Mouse (Mus musculus) limb, embryonic 14.5 days (tissue): Measurements from ENCODE around the gene Dnajc21. TPM values are rescaled to one million over a fixed set of nuclear protein-coding genes. Genes with fewer than 3 reads are reported as not detected.

ENCODE experiments used
- ATAC-seq: fragments of 200-750 bp; cut with Nextera tagmentation; 2 replicates; pipeline ENCODE4 v1.8.0; 2017; ENCODE audit warnings: low read depth, moderate number of reproducible peaks, moderate TSS enrichment; ENCODE audit not compliant: low FRiP score
- DNase-seq: peaks from one replicate; pipeline ENCODE4 v3.0.0-alpha.2; 2015; ENCODE audit warnings: low spot score
- H3K27ac ChIP-seq: fragments of 300-500 bp; sonication (generic); replicated peaks from 2 replicates; pipeline ENCODE4 v1.5.1; 2014; ENCODE audit warnings: low read depth, mild to moderate bottlenecking, low read length, moderate library complexity, mixed read lengths
- H3K27me3 ChIP-seq: fragments of 300-500 bp; sonication (generic); 2 replicates; pipeline ENCODE4 v1.6.1; 2014; ENCODE audit warnings: low read length, mixed read lengths; ENCODE audit not compliant: control insufficient read depth, insufficient read depth
- H3K36me3 ChIP-seq: fragments of 300-500 bp; sonication (generic); 2 replicates; pipeline ENCODE4 v1.6.1; 2014; ENCODE audit warnings: mild to moderate bottlenecking, low read length, moderate library complexity, mixed read lengths; ENCODE audit not compliant: control insufficient read depth, insufficient read depth
- H3K4me1 ChIP-seq: fragments of 300-500 bp; sonication (generic); 2 replicates; pipeline ENCODE4 v1.6.1; 2014; ENCODE audit warnings: antibody characterized with exemption, low read length, mixed read lengths; ENCODE audit not compliant: control insufficient read depth, insufficient read depth
- H3K4me2 ChIP-seq: fragments of 300-500 bp; sonication (generic); replicated peaks from 2 replicates; pipeline ENCODE4 v1.6.1; 2014; ENCODE audit warnings: low read depth, mild to moderate bottlenecking, low read length, moderate library complexity; ENCODE audit not compliant: severe bottlenecking
- H3K4me3 ChIP-seq: fragments of 300-500 bp; sonication (generic); replicated peaks from 2 replicates; pipeline ENCODE4 v1.5.1; 2014; ENCODE audit warnings: low read length
- H3K9ac ChIP-seq: fragments of 300-500 bp; sonication (generic); 2 replicates; pipeline ENCODE4 v1.6.1; 2014; ENCODE audit warnings: mild to moderate bottlenecking, low read depth, low read length, moderate library complexity; ENCODE audit not compliant: severe bottlenecking
- H3K9me3 ChIP-seq: fragments of 300-500 bp; sonication (generic); 2 replicates; pipeline ENCODE4 v1.6.1; 2016; ENCODE audit warnings: low read length; ENCODE audit not compliant: control insufficient read depth
- POLR2A ChIP-seq: fragments of 200-500 bp; IDR thresholded peaks from 2 replicates; pipeline ENCODE4 v1.8.0; 2012; ENCODE audit warnings: inconsistent platforms, mild to moderate bottlenecking, moderate library complexity, borderline replicate concordance; ENCODE audit not compliant: insufficient read depth, insufficient read length; ENCODE audit errors: extremely low read depth
- WGBS: fragments of 180-500 bp; shearing (Covaris S2); extraction: QIAGEN DNeasy Blood & Tissue Kit; methylation state at CpG from one replicate; pipeline ENCODE4 v1.1.7; 2014; 5-methylcytosine and 5-hydroxymethylcytosine counted together
- polyA plus RNA-seq, 2 experiments: library from polyadenylated mRNA; depleted of rRNA in 1 of 2; stranded (reverse) in 1 of 2; unstranded in 1 of 2; fragments of >200 nt; fragmentation: Nextera tagmentation in 1 of 2; extraction: Ambion mirVana in 1 of 2; gene quantifications; 2 replicates each; pipeline versions ENCODE4 v1.2.1 to v1.2.3; 2012 to 2014

The Dnajc21 gene
- polyA plus RNA-seq, 2 experiments, result 13.2 to 16.1 TPM

- peak; percentile 99 for ATAC-seq
Measured at GRCm38 (mm10) chr15:10485484-10486364, 15.4 kb upstream of the Dnajc21 start, which contains the start of the genes Brix1 and Rad1. TSS of gene Brix1 (minus strand) at chr15:10485947. TSS of gene Rad1 (plus strand) at chr15:10486018.

GRCm38 (mm10) chr15:10470941-10471340 is 625 bp upstream of the Dnajc21 start:
- DNase-seq, result no peak
- peaks cover 5% of the 10 kb centered on the region for H3K4me1 ChIP-seq
- 19% methylated on average over 3 of the region's 3 CpGs for WGBS
- peak overlapping the region; percentile 84 for H3K9ac ChIP-seq
- peak overlapping the region; percentile 13; the same call in 1 of the 2 replicates for H3K27ac ChIP-seq
- TF ChIP-seq POLR2A, result no peak
- peaks cover 13% of the 10 kb centered on the region for H3K36me3 ChIP-seq
- no peaks in the 10 kb centered on the region for H3K9me3 ChIP-seq
- no peak for ATAC-seq
- H3K4me3 ChIP-seq, result peak overlapping the region; percentile 86
- H3K27me3 ChIP-seq, result no peaks in the 10 kb centered on the region
- peak overlapping the region; percentile 81 for H3K4me2 ChIP-seq

More at GRCm38 (mm10) chr15:10485484-10486364, 15.4 kb upstream of the Dnajc21 start, which contains the start of the genes Brix1 and Rad1:
- Histone ChIP-seq H3K4me1 (peaks cover 9% of the 10 kb centered on the region), H3K27ac (peak within 1 kb of the TSS; percentile 74), H3K4me2 (peak within 1 kb of the TSS; percentile 79), H3K4me3 (peak within 1 kb of the TSS; percentile 72), H3K9ac (peak within 1 kb of the TSS; percentile 81), H3K9me3 (no peaks in the 10 kb centered on the region), H3K27me3 (no peaks in the 10 kb centered on the region), H3K36me3 (peaks cover 36% of the 10 kb centered on the region)
- DNase-seq, result peak; percentile 96
- TF ChIP-seq POLR2A, result peak; percentile 93; the same call in 1 of the 2 replicates
- WGBS, result under 1% methylated on average over 57 of the region's 58 CpGs

GRCm38 (mm10) chr15:10469641-10470150 is 620 bp downstream of the Dnajc21 start:
- Histone ChIP-seq H3K9ac (peak overlapping the region; percentile 84), H3K36me3 (peaks cover 3% of the 10 kb centered on the region; the same call in 1 of the 2 replicates), H3K27me3 (no peaks in the 10 kb centered on the region), H3K9me3 (no peaks in the 10 kb centered on the region), H3K4me1 (peaks cover 5% of the 10 kb centered on the region), H3K4me3 (peak overlapping the region; percentile 86), H3K27ac (peak overlapping the region; percentile 68), H3K4me2 (peak overlapping the region; percentile 81)
- under 1% methylated on average over 34 of the region's 40 CpGs for WGBS
- ATAC-seq (no peak), DNase-seq (no peak)
- no peak for TF ChIP-seq POLR2A

GRCm38 (mm10) chr15:10468761-10469160 is 1.6 kb downstream of the Dnajc21 start:
- no peak for ATAC-seq
- H3K9me3 ChIP-seq, result no peaks in the 10 kb centered on the region
- no peaks in the 10 kb centered on the region for H3K36me3 ChIP-seq
- H3K27ac ChIP-seq, result no peak overlapping the region
- H3K27me3 ChIP-seq, result no peaks in the 10 kb centered on the region
- peaks cover 5% of the 10 kb centered on the region for H3K4me1 ChIP-seq
- H3K4me3 ChIP-seq, result no peak overlapping the region; the same call in 1 of the 2 replicates
- 83% methylated on average over 3 of the region's 3 CpGs for WGBS
- TF ChIP-seq POLR2A, result no peak
- no peak overlapping the region for H3K4me2 ChIP-seq
- H3K9ac ChIP-seq, result no peak overlapping the region
- DNase-seq, result no peak

- 90% methylated on average over 3 of the region's 3 CpGs for WGBS
- no peaks in the 10 kb centered on the region for H3K9me3 ChIP-seq
- peaks cover 5% of the 10 kb centered on the region for H3K4me1 ChIP-seq
- no peak overlapping the region for H3K4me2 ChIP-seq
- no peak for TF ChIP-seq POLR2A
- no peak overlapping the region for H3K27ac ChIP-seq
- H3K36me3 ChIP-seq, result peaks cover 23% of the 10 kb centered on the region
- no peak for ATAC-seq
- no peak overlapping the region for H3K4me3 ChIP-seq
- no peaks in the 10 kb centered on the region for H3K27me3 ChIP-seq
- DNase-seq, result no peak
- H3K9ac ChIP-seq, result no peak overlapping the region
Measured at GRCm38 (mm10) chr15:10464678-10465077, 5.6 kb downstream of the Dnajc21 start.
